Mouse (Mus musculus) large intestine, adult 2 months (tissue): ENCODE results near the gene Anpep. TPM values are rescaled to one million over a fixed set of nuclear protein-coding genes. Genes with fewer than 3 reads are reported as not detected.
A peak's percentile ranks its signal among the peaks of the same experiment; 100 is the strongest.

Experiments used
- DNase-seq: peaks from one replicate; pipeline ENCODE4 v3.0.0-alpha.2; 2012; ENCODE audit warnings: low read depth, low spot score
- WGBS: fragments of 180-500 bp; shearing (Covaris S2); methylation state at CpG from one replicate; pipeline ENCODE4 v1.1.7; 2018; 5-methylcytosine and 5-hydroxymethylcytosine counted together
- polyA plus RNA-seq: library from polyadenylated mRNA; depleted of rRNA; stranded (reverse); fragments of >200 nt; gene quantifications from 2 replicates; pipeline ENCODE4 v1.2.3, GENCODE M21; 2012

Gene Anpep
- polyA plus RNA-seq, 1 experiment, result 4,692 TPM

DNA sequence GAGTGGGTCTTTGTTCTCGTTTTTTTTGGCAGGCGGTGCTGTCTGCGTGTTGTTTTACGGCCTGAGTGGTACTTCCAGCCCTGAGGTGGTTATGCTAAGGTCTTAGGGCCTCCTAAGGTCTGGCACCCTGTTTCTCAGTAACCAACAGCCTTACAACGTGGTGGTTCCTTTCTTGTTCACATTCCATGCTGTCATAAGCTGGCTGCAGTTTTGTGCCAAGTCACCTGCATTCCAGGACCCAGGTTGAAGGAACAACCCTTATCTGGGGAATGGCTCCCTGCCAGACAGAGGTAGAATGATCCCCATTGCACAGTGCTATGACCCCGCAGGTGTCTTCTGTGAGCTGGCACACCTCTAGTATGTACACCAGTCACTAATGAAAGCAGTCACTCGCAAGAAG is 7.6 kb upstream of the Anpep start:
- no peak for DNase-seq
- 38% methylated on average over 7 of the region's 7 CpGs for WGBS

DNA sequence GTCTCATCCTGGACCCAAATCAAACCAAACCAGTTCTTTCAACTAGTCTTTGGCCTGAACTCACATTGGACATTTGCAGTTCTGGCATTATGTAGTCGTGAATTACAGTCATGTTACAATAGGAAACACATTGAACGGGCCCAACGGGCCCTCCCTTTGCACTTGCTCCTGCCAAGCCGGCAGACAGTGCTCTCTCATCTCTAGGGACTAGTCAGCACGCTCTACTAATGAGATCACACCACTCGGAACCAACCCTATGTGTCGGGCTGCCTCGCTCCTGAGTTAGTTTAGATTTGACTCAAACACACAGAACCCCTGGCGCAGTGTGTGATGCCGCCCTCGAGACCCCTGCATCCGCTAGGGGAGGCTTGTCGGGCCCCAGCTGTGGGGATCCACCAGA is 7.0 kb upstream of the Anpep start:
- WGBS, result 68% methylated on average over 13 of the region's 13 CpGs
- no peak for DNase-seq

DNA sequence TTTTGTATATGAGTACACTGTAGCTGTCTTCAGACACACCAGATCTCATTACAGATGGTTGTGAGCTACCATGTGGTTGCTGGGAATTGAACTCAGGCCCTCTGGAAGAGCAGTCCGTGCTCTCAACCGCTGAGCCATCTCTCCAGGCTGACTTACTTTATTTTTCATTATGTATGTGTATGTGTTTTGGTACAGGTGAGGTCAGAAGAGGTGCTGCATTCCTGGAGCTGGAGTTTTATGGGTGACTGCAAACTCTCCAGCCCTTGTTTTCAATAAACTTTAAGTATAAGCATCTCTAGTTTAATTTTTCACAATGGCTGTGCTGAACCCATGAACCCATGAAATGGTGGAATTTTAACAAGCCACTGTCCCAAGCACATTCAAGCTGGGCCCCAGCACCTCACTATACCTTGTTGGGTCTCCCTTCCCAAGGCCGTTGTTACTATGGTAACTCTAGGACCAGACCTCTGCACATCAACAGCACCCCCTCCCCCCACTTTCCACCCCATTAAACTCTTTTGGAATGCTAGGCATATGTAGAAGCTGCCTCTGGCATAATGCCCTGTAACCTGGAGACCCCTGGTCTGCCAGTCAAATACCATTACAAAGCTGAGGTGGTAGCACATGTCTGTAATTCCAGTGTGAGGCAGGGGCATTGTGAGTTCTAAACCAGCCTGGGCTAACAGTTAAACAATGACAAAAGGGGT is 5.6 kb upstream of the Anpep start:
- WGBS, result 86% methylated on average over 3 of the region's 3 CpGs
- no peak for DNase-seq

DNA sequence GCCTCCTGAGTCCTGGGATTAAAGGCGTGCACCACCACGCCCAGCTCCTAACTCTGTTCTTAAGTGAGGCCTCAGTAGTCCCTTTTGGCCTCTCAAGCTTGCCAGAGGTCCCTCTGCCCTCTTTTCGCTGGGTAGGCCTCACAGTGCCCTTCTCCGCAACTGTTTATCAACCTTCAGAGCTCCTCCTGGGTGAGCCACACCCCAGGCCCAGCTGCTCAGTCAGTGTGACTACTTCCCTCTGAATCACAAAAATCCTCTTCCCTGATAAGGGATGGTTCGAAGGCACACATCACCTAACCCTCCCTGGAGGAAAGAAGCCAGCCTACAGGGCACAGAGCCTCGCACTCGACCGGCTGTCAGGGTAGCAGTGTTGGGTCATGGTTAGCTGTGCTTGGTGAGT is 935 bp upstream of the Anpep start:
- no peak for DNase-seq
- WGBS, result 82% methylated on average over 8 of the region's 8 CpGs

DNA sequence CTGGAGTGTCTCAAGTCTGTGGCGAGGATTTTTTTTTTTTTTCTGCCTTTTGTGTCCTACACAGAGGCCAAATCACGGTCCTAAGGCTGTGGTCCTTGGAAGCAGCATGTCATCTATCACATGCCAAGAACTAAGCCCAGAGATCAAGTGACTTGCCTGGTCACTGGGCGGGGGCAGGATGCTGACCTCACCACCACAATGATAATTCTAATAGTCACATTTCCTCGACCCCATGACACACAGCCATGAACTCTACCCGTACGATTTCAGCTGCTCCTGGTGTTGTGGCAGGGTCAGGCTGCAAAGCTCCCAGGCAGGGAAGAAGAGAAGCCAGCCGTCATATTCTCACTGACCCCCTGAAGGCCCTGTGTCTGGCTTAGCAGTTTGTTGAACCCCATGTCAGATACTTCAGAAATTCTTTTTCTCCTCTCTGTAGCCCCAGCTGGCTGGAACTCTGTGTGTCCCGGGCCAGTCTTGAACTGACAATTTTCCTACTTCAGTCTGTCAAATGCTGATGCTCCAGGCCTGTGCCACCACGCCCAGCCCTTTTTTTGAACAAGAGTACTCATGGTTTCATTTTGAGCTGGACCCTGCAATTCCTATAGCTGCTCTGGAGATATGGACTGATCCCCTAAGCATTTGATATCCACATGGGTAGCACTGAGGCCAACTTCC is 1.8 kb downstream of the Anpep start:
- no peak for DNase-seq
- 66% methylated on average over 9 of the region's 9 CpGs for WGBS

DNA sequence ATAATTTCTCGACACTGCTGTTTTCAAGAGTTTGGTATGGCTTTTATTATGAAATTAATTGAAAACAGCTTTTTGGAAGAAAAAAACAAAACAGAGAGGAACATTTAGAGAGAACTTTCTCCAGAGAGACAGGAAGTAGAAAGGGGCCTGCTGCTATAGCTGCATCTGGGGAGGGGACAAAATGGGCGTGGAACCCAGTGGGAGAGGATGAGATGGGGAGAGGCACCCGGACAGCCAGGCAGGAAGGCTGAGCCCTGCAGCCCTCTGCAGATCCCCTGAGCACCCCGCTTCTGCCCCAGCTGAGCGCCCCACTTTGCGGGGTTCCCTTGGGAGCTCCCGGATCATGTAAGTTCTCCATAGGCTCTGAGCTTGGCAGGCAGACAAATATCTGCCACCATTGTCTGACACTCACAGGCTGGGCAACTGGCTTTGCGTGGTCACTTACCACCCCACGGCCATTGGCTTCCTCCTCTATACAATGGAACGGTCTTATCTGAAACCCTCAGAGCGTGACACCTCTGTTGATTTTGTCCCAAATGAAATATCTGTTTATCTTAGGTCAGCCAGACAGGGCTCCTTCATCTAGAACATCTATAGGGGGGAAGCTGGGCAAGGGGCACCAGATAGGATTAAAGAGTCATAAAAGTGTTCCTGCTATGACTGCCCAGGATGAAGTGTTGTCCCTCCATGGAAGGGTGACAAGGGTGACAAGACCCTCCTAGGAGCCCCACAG is 2.5 kb downstream of the Anpep start:
- no peak for DNase-seq
- 60% methylated on average over 11 of the region's 11 CpGs for WGBS

DNA sequence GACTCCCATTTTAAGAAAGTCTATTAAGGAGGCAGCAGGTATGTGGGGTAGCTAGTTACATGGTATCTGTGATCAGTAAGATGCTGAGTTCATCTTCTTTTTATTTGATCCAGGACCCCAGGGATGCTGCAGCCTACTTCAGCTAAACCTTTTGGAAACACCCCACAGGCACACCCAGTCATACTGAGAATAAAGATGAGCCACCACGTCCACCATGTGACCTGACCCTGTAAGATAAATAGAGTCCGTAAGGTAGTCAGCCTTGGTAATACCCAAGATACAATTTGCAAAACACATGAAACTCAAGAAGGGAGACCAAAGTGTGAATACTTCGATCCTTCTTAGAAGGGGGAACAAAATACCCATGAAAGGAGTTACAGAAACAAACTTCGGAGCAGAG is 4.6 kb downstream of the Anpep start:
- WGBS, result 81% methylated on average over 4 of the region's 4 CpGs

DNA sequence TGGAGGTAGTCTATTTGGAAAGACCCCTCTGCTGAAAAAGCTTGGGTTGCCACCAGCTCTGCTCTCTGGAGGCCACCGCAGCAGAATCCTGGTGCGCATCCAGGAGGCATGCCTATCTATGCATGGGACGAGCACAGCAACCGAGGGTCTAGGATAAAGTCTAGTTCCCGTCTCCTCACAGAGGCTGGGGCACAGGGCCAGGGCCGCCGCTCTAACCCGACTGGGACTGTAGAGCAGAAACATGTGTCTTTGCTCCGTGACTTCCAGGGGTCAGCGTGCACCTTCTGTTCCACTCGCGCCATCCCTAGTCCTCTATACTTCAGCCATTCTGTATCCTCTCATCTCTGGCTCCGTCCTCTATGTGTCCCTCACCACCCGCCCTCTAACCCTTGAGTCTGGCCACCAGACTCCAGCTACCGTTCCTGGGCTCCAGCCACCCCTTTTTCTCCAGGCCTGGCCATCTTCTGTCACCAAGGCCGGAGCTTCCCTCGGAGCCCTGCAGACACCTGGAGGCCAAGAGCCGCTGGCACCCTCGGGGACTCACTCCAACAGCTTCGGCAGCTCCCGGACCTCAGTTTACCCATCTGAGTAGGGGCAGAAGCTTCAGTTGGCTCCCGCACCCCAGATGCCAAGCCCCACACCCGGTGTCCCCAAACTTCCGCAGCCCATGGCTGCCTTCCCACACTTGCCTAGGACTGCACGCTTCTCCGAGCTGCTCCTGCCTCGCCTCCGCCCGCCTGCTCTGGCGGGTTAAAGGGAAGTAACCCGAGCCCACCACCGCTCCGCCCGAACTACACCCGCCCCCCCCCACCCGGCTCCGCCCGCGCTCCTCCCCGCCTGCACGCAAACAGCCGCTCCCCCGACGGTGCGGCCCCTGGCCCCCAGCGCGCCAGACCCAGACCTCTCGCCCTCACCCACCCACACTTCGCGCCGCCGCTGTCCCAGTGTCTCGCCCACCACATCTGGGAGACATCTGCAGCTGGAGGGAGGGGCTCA is 13.1 kb downstream of the Anpep start:
- DNase-seq, result no peak
- 22% methylated on average over 53 of the region's 53 CpGs for WGBS

More for the DNA sequence above, 4.6 kb downstream of the Anpep start:
- no peak for DNase-seq

DNA sequence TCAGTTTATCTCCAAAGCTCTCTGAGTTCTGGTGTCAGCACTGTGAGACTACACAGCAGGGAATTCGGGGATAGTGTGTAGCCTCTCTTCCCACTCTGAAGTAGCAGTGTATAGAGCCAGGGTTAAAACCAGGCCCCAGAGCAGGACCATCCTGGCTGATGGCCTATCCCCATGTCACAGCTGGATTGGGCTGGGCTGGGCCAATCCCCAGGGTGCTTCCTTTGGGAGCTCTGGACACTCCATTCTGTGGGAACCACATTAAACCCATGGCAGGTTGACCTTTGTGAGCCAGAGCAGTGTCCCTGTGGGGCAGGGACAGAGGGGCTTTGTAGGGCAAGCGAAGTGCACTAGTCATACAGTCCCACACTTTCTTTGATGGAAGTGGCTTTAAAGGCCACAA is 14.5 kb downstream of the Anpep start:
- no peak for DNase-seq
- 80% methylated on average over 2 of the region's 2 CpGs for WGBS

DNA sequence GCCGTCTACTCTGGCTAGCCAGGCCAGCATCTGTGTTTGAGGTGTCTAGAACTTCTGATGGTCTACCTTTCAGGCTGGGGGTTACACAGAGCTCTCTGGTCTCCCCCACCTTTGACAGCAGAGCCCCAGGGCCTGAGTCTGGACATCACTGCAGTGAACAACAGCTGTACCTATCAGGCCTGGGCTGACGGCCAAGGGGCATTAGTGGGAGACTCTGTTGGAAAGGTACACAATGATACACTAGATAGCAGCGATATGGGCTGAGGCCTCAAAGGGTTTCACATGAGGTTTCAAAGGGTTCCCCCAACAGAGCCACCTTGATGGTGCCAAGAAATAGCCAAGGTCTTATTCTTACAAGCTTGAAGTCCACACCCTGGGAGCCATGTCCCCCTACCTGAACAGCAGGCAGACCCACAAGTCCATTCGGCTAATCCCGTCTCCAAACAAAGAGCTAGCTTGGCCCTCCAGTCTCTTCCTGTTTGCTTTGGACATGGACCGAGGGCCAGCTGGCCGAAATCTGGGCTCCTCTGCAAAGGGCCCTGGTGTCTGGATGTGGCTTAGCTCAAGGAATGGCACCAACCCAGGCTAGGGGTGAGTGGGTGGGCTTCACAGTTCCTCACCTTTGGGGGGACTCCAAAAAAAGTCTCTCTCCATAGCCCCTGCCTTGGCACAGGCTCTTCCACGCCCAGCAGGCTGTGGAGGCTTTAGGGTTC is 16.6 kb downstream of the Anpep start:
- WGBS, result 36% methylated on average over 8 of the region's 8 CpGs
- DNase-seq, result no peak

DNA sequence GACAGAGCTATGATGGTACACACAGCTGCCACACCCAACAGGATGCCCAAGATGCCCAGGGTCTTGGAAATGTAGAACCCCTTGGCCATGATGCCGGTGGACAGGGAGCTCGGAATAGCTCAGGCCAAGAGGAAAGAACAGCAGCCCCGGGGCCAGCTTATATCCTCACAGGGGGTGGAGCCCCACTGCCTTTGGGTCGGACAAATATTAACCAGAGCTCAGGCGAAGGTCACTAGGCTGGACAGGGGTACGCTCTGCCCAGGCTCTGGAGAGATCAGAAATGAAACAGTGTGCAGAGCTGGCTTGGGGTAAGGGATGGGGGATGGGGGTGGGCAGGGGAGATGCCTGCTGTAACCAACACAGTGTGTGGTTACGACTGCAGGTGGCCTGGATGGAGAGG is 18.7 kb downstream of the Anpep start:
- 40% methylated on average over 7 of the region's 7 CpGs for WGBS
- no peak for DNase-seq

DNA sequence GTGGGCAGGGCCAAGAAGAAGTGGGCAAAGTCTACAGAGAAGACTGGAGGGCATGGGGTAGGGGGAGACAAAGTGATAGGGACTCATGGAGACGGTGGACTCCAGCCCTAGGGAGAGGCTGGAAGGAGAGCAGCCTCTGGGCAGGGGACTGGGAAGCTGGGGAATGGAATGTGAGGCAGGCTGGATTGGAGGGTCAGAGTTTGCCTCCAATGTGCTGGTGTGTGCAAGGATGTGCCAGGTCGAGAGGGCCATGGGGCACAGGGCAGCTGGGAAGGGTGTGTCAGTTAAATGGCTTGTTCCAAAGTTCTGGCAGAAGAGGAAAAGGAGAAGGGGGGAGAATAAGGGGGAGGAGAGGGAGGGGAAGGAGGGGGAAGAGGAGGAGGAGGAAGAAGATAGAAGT is 23.6 kb downstream of the Anpep start:
- DNase-seq, result no peak
- WGBS, result 22% methylated on average over 2 of the region's 2 CpGs

DNA sequence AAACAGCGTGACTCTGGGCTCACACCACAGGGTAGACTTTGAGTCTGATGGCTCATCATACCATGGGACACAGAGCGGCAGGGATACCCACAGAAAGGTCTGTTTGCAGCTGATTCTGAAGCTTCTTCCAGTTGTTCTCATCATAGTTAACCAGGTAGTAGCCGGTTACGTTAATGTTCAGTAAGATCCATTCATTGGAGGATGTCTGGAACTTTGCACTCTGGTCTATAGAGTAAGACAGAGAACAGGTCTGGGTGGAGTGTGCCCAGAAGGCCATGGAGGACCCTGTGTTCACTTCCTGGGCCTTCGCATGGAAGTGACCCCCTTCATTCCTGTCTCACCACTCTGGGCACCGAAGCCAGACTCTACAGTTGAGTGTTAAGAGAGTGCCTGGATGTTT is 25.7 kb downstream of the Anpep start:
- WGBS, result 94% methylated on average over 6 of the region's 6 CpGs
- DNase-seq, result no peak

DNA sequence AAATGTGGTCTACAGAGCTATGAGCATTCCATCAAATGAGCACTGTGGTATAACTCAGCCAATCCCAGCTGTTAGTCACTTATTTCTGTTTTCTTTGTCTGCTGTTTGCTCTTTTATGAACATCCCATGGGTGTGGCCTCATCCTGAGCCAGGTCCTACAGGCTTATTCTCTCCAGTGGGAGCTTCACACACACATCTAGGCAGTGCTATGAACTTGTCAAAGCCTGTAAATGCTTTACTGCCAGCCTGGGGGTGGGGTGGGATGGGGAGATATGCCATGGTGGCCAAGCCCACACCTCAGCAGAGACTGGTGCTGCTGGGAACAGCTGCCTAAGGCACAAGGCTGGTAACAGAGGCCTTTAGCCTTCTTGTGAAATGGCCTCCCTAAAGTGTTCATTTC is 27.9 kb downstream of the Anpep start:
- DNase-seq, result no peak

DNA sequence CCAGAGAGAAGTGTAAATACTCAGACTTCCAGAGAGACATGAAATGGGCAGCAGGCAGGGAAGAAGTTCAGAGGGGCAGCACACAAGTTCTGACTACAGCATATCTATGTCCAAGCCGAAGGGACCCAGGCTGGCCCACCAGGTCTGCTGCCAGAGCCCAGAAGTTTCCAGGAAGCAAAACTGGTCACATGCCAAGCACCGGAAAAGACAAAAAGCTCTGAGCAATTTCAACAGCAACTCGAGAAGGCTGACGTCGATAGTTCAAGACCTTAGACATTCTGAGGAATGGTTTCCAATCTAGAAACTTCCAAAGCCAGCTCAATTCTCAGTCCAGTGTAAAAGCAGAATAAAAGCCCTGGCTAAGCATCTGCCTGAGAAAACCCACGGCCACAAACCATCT is 29.3 kb downstream of the Anpep start:
- no peak for DNase-seq
- 26% methylated on average over 6 of the region's 6 CpGs for WGBS

DNA sequence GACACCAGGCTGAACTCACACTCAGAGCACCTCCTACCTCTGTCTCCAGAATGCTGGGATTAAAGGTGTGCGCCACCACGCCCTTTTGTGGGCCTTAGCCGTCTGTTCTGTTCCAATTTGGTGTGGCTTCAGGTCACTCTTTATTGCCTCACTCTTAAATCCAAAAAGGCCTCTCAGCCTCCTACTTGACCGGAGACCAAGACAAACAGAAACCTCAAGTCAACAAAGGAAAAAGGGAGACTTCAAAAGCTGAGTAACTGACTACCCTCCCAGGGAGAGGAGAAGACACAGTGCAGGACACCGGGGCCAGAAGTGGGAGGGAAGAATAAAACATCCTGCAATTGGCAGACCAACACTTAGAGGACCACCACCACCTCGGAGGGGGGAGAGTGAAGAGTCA is 29.7 kb downstream of the Anpep start:
- WGBS, result 15% methylated on average over 6 of the region's 6 CpGs
- peak; percentile 47 for DNase-seq

DNA sequence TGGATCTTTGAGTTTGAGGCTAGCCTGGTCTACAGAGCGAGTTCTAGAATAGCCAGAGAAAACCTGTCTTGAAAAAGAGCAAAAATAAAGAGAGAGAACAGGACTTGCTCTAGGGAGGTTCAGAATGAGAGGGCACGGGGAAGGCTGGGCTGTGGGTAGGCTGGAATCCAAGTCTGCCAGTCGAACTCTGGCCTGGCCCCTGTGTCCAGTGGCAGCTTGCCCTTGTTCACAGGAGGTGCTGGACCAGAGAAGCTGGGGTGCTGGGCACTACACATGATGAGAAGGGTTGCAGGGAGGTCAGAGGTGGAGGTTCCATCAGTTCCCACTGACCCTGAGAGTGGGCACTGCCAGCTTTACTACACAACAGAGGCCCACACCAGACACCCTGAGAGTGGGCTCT is 32.5 kb downstream of the Anpep start:
- 91% methylated on average over 3 of the region's 3 CpGs for WGBS
- no peak for DNase-seq

DNA sequence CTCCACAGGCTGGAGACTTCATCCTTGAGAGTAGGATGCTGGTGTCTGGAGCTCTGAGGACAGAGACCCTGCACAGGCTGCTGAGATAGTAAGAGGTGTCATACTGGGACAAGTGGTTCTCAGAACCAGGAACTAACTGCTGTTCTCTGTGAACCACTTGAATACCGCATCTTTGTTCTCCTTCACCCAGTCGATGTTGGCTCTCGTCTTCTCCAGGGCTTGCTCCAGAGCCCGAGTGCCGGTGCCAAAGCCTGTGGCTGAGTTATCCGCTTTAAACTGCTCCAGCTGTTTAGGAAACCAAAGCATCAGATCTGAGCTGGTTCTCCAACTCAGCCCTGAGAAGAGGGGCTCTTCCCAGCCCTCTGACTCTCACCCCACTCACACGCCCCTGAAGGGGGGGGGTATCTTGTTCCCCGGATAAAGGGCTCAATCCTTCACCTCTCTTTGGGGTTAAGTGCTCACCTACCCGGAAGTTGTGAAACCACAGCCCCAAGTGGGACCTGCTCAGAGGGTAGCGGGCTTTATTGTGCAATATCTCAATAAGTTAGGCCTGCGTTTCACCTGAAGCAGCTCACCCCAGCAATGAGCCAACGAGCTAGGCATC is 38.7 kb downstream of the Anpep start:
- DNase-seq, result no peak
- WGBS, result 78% methylated on average over 12 of the region's 12 CpGs

DNA sequence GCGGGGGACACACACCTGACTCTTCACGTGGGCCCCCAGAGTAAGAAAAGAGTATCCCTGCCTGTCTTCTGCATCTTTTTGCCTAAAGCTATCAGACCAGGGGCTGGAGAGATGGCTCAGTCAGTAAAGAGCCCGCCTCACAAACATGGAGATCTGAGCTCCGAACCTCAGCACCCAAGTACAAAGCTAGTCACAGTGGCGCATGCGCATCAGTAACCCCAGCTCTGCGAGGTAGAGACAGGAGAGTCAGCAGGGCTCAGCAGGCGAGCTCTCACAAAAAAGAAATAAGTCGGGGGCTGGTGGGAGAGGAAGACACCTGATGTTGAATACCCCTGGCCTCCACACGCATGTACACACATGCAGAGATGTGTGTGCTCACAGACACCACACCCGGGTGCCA is 40.9 kb downstream of the Anpep start:
- 78% methylated on average over 11 of the region's 11 CpGs for WGBS
- no peak for DNase-seq
